Mouse (Mus musculus) megakaryocyte-erythroid progenitor cell, adult 5-6 weeks (primary cell): ENCODE results near the gene Cxcl14. TPM values are rescaled to one million over a fixed set of nuclear protein-coding genes. Genes with fewer than 3 reads are reported as not detected.

ENCODE experiments used
- ATAC-seq: replicated peaks from 2 replicates; pipeline ENCODE4 v1.8.0; 2016; ENCODE audit warnings: mild to moderate bottlenecking, inconsistent platforms; ENCODE audit not compliant: severe bottlenecking, poor library complexity, low FRiP score, low TSS enrichment
- total RNA-seq, 2 experiments: library from RNA; stranded (forward) in 1 of 2; stranded (reverse) in 1 of 2; fragments of 200-1000, 215-1000 nt in 1 of 2; fragments of >200 nt in 1 of 2; fragmentation: Nextera tagmentation in 1 of 2; gene quantifications; 2 replicates each; pipeline ENCODE4 v1.2.3; 2014 to 2017

Gene Cxcl14
- total RNA-seq, 2 experiments from 2014 or later: not detected

DNA sequence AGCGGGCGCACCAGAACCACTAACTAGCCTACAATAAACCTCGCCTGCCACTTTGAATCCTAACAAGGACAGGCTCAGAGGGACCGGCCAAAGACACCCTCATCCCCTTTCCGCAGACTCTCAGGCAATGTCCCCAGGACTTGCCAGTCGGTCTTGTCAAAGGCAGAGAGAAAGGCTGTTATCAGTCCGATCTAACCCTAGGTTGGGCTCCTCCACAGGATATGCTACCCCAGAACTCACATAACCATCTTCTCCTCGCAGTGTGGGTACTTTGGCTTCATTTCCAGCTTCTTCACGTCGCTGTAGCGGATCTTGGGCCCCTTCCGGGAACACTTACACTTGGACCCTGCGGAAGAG lies 787 bp downstream of the Cxcl14 start:
- ATAC-seq: no peak

DNA sequence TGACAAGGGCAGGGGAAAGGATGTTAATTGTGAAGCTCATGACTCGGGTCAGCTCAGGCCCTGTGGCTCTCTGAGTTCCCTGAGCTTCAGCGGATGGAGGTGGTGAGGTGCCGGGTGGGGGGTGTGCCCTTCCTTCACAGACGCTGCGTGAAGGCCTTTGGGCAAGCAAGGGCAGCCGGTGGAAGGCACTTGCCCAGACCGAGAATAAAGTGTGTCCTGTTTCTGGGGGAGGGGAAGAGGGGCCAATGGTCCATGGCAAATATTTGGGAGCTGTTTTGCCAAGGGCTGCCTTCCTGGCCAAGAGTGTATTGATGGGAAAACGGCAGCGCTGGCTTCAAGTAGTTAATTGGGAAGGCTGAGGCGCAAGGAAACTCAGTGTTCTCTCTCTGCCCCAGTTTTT lies 1.4 kb downstream of the Cxcl14 start:
- no peak for ATAC-seq

DNA sequence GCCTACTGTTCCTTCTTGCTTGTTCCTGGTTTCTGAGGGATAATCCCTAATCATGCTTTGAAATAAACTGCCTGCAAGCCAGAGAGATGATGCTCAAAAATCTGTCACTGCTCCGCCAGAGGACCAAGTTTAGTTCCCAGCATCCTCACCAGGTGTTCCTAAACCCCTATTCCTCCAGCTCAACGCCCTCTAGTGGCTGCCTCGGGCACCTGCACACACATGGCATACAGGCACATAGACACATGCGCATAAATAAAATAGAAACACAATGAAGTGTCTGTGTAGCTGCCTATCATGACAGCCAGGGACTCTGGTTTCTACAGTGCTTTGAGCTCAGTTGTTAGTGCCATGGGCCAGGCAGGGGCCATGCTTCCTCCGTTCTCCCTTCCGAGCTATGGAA lies 6.4 kb downstream of the Cxcl14 start:
- no peak for ATAC-seq

DNA sequence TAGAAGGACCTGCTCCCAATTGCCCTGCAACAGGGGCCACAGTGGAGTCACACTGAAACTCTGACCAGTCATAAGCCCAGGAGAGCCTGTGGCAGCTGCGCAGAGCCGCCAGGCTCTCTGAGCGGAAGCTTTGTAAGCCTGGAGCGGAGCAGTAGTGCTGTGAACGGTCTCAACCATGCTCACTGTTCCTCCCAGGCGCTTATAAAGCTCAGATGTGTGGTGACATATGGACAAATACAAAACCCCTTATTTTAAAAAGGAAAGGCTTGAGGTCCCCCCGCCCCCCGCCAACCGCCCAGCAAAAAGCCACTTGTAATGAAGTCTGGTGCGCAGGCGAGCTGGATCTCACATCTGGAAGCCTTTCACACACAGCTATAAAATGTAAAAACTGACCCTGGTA lies 7.1 kb downstream of the Cxcl14 start:
- no peak for ATAC-seq

DNA sequence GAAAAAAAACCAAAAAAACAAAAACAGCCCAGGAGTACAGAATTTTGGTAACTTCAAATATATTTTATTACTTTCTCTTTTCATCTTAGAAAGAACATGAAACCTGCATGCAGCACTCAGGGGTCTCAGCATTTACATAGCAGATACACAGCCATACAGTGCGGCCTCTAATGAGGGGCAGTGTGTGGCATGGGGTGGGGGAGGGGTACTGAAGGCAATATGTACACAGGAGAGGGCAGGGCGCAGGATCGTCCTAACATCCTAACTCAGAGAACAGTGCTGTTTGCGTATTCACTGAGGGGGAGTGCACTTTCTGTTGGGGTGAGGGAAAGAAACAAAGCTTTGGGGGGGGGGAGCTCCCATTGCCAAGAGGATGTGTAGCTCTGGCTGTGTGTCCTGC lies 7.8 kb downstream of the Cxcl14 start:
- ATAC-seq: no peak

DNA sequence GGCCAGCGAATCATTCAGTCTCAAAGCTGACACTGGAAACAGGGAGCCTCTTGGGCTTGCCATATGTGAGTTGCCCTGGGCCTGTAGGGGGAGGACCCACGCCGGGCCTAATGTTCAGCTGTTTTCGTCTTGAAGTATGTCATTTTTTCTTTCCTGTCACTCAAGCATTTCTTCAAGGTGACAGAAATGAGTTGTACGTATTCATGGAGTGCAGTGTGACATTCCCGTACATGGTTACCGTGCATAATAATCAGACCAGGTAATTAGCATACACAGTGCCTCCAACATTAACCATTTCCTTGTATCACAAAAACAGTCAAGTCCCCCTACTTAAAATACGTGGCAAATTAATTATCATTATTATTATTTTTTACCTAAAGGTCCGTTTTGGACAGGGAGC lies 9.3 kb downstream of the Cxcl14 start:
- no peak for ATAC-seq

DNA sequence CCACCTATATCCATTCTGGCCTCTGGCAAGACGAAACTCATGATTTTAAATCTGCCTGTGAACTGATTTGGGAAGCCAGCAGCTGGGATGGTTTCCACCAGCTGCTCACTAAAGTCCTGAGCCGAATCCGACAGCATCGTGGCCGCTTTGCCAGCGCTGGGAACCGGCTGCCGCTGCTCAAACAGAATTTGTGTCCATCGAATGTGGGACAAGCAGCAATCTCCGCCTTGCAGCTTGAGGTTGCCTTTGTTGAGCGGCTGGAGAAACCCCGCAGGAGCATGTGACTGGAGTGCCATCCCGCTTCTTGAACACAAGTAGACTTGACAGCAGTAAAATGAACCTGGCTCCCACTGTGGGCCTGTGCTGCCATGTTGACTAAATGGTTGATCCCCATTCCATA lies 13.0 kb downstream of the Cxcl14 start:
- no peak for ATAC-seq

DNA sequence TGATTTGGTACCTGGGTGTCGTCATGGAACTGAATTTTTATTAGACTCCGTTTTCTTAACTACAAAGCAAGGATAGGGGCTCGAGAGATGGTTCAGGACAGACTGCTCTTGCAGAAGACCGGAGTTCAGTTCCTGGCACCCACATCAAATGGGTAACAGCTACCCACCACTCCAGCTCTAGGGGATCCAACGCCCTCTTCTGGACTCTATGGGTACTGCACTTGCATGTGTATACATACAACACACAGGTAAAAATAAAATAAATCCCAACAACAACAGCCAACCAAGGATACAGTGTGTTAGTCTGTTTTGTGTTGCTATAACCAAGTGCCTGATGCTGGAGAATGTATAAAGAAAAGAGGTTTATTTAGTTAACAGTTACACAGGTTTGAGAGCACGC lies 16.0 kb downstream of the Cxcl14 start:
- no peak for ATAC-seq

DNA sequence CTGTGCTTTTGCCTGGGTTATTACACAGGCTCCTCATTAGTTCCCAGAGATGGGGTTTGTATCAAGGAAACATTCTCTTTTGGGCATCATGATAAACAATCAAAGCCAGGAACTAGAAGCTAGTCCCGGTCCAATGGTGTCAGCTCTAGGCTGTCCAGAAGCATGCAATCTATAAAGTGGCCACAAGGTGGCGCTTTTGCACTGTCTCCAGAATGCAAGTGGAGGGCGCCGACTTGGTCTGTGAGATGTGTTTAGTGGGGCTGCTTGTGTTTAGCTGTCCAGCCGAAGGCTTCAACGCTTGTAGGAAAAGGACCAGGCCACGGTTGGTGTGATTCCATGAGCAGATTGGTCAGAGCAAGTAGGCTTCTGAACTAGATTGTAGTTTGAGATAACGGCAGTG lies 16.9 kb downstream of the Cxcl14 start:
- ATAC-seq: peak; percentile 73

DNA sequence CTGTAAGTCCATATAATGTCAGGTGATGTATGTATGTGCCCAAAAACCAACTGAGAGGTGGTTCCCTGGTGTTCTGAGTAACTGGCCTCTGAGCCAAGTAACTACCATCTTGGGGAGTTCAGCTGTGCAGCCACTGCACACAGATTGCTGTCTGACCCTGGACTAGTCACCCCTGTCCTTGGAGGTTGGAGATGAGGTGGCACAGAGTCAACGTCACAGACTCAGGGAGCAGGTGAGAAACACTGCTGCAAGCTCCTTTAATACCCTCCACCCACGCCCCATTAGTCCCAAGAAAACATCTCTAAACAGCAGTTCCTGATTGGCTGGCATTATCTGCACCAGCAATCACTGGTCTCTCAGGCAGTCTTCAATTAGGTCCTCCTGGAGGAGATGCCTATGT lies 21.2 kb downstream of the Cxcl14 start:
- ATAC-seq: no peak

DNA sequence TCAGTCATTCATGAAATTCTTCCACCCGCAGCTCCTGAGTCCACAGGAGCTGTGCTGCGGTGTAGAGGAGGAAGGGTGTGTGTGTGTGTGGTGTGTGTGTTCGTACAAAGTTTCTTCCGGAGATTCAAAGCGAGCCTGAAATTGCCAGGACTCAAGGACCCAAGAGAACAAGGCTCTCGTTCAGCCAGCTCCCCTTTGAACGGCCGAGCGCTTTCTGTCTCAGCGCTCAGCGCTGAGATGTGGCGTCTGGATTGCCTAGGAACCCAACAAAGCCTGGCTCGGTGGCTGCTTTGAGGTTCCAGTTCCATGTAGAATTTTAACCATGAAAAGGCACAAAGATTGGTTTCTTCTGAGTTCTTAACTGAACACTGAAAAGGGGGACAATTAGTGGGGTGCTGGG lies 26.2 kb downstream of the Cxcl14 start:
- no peak for ATAC-seq

DNA sequence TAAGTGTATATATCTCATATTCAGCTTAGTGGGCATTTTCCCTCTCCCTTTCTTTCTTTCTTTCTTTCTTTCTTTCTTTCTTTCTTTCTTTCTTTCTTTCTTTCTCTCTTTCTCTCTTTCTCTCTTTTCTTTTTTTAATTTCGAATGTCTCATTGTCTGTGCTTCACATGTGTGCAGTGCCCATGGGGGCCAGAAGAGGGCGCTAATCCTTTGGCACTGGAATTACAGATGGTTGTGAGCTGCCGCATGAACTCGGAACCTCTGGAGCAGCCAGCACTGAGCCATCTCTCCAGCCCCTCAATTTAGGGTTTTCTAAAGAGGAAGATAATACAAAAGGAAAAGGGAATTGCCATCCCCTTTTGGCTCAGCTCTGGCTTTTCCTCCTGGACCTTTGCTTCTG lies 29.0 kb downstream of the Cxcl14 start:
- ATAC-seq: no peak

DNA sequence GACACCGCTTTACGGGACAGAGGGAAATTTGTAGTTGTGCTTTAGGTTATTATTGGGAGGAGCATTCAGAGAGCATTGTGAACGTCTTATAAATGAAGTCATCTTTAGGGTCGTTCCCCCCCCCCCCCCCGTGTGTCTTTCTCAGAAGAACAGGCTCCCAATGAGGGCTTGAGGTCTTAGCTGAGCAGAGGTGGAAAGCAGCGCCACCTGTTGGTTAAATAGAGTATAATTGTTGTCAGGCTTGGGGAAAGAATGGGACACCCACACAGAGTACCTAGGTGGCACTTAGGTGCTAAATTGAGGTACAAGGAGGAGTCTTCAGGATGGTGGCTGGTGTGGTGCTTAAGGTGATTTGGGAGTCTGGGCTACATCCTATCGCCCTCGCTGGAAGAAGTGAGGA lies 29.9 kb downstream of the Cxcl14 start:
- ATAC-seq: no peak

DNA sequence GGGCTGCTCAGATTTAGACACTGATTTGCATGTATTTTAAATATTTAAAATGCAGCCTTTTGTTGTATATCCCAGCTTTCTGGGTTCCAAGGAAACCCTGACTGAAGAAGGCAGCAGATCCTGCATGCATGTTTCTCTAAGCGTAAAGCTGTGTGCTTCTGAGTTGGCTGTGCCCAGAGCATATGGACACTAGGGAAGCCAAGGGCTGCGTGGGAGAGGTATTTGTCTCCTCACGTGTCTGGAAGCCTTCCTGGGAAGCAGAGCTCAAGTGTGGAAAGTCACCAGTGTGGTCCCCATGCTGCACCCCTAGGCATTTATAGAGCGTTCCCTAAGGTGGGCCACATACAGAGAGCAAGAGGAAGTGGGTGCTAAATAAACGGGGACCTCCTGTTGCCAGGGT lies 30.7 kb downstream of the Cxcl14 start:
- ATAC-seq: no peak

DNA sequence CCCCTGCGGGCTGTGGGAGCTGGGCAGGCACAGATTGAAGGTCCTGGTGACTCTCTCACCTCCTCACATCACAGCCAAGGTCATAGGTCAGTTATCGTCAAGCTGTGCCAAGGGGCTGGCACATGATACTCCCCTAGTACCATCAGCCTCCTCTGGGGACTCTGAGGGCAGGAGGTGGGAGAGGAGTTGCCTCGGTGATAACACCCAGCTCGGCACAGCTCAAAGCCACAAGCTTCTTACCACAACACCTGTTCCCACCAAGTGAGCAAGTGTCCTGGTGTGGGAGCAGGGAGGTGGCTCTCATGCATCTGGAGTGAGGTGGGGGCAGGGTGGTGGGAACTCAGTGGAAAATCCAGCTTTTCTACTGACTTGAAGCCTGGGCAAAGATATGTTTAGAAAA lies 34.1 kb downstream of the Cxcl14 start:
- ATAC-seq: no peak

DNA sequence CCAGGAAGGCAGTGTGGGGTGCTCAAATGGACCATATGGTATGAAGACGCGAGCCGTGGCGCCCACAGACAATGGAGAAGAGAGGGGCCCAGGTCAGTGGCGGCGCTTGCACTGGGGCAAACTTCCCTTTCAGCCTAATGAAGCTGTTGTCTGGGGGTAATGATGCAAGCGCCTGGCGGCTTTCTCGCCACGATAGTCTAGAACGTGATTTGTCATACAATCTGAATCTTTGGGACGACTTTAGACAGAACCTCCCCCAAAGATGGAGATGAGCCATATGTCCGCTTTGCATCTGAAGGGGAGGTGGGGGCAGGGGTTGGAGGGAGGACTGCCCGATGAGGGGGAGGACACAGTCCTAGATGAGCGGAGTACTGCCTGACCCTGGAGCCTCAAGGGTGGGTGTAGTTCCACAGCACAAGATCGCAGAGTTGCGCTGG lies 36.0 kb downstream of the Cxcl14 start:
- ATAC-seq: no peak

DNA sequence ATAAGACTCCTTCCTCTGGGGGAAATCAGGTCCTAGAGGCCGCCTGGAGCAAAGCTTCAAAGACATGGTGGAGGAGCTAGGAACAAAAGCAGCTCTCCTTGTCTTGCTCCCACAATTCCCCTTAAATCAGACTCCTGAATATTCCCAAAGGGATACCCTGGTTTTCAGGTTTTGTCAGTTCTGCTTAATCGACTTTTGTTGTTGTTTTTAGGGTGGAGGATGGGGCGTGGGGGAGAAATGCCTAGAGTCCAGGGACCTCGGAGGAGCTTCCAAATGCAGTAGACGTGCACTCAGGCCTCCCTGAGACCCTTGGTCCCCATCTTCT lies 36.5 kb downstream of the Cxcl14 start:
- no peak for ATAC-seq

DNA sequence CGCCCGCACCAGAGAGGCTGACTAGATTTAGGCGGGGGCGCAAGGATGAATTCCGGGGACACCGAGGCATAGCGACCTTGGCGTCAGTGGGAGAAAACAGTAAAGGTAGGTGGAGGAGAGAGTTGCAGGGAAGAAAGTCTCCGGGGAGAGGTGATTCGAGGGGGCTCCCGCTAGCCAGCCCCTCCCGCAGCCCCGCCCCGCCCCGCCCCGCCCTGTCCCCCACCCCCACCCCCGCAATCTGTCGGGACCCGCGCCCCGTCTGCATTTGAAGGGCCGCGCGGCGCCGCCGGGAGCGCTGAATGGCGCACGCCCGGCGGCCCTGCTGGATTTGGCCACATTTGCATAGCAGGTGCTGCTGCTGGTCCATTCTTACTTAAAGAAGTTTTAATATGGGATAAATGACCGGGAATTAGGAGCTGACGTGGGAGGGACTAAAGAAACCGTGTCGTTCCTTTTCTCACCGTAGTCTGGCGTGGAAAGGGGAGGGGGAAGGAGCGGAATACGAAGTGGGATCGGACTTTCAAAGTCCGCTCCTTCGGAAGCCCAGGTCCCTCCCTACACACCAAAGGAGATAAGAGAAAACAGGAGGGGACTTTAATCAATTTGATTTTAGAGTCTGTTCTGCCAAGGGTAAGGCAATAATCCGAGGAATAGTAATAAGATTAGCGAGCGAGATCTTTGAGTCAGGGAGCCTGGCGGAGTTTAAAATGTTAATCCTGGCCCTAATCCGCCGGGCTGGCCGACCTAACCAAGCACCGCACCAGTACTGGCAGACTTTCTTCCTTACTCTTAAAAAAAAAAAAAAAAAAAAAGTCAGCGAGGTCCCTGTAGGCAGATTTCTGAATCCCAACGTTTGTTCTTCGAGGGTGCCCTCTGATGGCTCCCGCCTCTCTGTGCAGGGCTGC lies 37.1 kb downstream of the Cxcl14 start:
- ATAC-seq: no peak

DNA sequence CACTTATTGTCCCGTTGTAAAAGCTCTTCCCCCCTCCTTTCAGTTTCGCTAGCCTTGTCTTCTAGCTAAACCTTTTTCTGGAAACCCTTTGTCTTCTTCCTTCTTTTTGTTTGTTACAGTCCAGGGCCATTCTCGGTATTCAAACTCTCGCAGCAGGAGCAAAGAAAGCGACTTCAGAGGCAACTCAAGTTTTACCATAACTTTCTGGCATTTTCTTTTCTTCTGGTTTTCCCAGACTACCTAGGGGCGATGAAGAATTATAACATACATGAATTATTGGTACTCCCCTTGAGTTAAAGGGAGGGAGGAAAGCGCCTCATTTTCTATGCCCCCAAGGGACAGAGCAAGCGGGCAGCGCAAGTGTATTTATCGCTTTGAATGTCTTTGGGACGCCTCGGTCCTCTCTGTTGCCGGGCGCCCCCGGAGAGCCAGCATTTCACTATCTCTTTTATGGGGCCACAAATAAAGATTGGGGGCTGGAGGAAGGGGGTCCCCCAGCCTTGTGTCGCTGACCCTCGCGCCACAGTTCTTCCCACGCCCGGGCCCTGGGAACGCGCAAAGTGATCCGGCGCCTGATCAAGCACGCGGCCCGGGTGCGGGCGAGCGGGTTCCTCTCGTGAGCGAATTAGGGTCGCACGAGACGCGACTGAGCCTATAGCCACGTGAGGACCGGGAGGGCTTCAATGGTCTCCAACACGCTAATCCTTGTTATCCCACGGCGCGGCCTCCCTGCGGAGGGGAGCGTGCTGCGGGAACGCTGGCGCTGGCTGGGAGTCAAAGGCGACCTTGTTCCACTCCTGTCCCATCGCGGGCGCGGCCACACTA lies 37.9 kb downstream of the Cxcl14 start:
- no peak for ATAC-seq

DNA sequence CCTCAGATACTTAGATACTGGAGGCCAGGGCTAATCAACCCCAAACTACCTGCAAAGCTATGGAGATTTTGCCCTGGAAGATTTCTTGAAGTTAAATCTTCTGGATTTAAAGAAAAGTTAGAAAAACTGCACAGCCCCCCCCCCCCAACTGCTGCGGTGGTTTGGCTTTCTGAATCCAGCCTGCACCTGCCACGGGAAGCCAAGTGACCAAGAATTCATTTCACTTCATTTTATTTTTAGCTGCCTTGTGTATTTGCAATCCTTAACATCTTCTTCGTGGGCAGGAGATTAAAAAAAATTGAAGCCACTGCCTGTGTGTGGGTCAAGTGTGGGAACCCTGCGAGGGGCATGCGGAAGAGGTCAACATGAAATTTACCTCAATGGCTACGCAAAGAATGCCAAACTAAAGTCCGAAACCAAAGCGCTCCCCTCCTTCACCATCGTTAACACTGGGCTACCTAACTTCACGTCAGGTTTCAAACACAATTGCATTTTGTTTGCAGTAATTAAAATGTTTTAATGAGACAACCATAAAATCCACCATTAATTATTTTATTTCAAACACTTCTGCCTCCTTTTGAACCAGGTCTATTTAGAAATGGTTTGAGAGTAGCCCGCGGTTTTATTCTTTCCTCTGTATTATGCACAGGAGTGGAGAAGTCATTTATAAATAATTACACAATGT lies 38.7 kb downstream of the Cxcl14 start:
- ATAC-seq: no peak
